Mouse (Mus musculus): ENCODE measurements around the gene Erich4.

Gene Erich4

GRCm38 (mm10) chr7:25623857-25624370 lies 8.2 kb upstream of the Erich4 start:
- no peak for DNase-seq (ENCODE audit: low spot score in 2 of 2)

DNA sequence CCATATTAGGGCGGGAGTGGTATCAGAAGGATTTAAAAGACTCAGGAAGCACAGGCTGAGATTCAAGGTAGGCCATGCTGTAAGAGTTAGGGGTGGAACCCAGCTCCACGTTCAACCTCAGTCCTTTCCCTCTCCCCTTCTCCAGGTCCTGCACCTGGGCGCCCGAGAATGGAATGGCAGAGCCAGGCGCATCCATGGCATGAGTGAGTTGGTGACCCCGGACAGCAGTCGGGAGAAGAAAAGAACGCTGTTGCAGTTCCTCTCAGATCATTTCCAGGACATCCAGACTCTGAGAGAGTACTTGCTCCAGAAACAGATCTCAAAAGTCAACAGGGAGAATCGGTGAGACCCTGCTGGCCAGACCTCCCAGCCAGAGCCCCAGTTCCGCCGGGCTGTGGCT lies 5.1 kb upstream of the Erich4 start:
- DNase-seq (ENCODE audit: low spot score in 2 of 2) = no peak

- DNase-seq (ENCODE audit: low spot score in 2 of 2) = peak in 1 of 2 experiments; percentile 52
Observed at GRCm38 (mm10) chr7:25620101-25620500, 4.4 kb upstream of the Erich4 start.

GRCm38 (mm10) chr7:25619722-25619991 lies 4.0 kb upstream of the Erich4 start:
- peak in 1 of 2 experiments; percentile 50 for DNase-seq (ENCODE audit: low spot score in 2 of 2)

DNA sequence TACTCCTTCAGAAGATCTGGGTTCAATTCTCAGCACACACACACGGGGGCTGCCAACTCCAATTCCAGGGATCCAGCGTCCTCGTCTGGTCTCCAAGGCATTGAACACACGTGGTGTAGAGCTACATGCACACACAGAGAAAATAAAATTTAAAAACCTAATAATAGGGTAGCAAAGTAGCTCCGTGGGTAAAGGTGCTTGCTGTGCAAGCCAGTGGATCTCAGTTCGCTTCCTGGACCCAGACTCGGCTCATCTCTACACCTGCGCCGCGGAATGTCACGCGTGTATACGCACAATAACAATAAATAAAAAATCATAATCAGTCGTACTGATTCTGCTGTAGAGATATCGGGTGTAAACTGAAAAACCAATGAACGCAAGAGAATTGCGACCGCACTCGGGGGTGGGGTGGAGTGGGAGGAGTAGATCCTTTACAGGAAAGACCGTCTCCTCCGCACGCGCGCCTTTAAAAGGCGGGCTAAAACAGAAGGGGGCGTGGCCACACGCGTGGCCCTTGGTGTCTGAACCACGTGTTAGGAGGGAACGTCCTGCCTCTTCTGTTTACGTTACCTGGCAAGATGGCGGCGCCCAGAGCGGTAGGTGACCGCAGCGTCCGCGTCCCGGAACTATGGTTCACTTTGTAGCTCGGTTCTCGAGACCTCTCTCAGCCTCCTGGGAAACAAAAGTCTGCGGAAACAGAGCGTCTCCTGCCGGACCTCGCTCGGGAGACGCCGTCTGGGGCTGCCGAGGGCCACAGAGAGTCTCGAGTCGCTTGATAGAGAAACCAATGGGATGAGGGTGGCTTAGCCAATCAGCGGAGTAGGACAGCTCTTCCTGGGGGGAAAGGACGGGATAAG lies 3.4 kb upstream of the Erich4 start, which contains the start of gene Dmac2:
Gene Dmac2 (plus strand): TSS at position 550 of the 857 bp plus-strand sequence.
- peak; percentile 91 to 94 for DNase-seq (ENCODE audit: low spot score in 2 of 2)

GRCm38 (mm10) chr7:25617376-25618160 lies 1.9 kb upstream of the Erich4 start:
- DNase-seq (ENCODE audit: low spot score in 2 of 2) = peak in 1 of 2 experiments; percentile 7

DNA sequence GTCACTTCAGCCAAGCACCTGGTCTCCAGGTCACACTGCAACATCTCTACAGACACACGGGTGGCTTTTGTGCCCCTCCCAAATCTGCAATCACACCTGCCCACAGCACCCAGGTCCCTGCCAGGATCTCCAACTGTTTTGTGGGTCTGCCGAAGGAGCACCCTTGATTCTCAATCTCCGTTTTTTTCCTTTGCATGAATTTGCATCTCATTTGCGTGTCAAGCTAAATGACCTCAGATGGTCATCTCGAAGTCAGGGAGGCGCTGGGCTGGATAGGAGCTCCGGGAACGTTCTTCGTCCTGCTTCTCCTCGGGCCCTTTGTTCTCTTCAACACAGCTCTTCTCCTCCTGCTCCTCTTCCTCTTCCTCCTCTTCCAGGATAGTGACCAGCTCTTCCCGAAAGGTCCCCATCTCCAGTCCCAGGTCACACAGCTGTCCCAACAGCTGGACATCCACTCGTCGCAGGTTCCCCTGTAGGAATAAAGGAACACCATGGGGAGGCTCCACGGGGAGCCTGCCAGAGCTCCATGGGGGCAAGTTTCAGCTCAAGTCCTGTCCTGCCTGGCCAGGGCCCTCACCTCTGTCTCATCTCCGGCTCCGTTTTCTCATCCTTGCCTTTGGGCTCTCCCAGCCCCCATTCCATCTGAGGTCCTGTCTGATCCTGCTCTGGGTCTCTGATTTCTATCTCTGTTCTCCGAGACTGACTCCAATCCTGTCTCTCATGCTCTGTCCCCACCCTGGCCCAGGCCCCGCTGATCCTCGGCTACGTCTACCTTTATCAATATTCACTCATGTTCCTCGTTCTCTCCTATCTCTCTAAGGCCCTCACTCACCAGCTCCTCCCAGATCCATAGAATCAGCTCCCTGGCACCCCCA lies 624 bp downstream of the Erich4 start:
- peak in 1 of 2 experiments; percentile 9 for DNase-seq (ENCODE audit: low spot score in 2 of 2)

DNA sequence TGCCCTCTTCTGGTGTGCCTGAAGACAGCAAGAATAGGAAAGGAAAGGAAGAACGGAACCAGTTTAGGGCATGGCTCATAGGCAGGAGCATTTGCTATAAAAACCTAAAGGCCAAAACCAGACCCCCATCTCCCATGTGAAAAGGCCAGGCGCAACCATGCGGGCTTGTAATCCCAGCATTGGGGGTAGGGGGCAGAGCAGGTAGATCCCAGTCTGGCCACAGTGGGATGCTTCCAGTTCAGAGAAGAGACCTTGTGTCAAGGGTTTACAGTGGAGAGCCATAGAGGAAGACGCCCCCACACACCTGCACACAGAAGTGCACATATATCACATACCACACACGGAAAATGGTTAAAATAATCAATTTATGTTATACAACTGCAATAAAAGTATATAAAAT lies 1.6 kb downstream of the Erich4 start:
- DNase-seq (ENCODE audit: low spot score in 2 of 2) = peak in 1 of 2 experiments; percentile 9

DNA sequence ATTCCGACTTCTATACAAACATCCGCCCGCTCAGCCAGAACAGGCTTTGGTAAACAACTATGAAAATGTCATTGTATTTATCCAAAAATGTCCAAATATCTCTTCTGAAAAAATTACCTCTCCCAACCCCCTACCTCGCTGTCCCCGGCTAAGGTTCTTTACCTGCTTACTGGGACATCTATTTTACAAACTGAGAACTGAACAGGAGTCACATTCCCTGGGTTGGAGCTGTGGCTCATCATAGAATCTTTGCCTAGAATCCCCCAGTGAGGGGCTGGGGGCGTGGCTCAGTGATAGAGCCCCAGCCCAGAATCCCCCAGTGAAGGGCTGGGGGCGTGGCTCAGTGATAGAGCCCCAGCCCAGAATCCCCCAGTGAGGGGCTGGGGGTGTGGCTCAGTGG lies 4.2 kb downstream of the Erich4 start:
- DNase-seq (ENCODE audit: low spot score in 2 of 2) = peak in 1 of 2 experiments; percentile 7

GRCm38 (mm10) chr7:25610056-25610455 lies 5.6 kb downstream of the Erich4 start:
- DNase-seq (ENCODE audit: low spot score in 2 of 2) = peak in 1 of 2 experiments; percentile 7

DNA sequence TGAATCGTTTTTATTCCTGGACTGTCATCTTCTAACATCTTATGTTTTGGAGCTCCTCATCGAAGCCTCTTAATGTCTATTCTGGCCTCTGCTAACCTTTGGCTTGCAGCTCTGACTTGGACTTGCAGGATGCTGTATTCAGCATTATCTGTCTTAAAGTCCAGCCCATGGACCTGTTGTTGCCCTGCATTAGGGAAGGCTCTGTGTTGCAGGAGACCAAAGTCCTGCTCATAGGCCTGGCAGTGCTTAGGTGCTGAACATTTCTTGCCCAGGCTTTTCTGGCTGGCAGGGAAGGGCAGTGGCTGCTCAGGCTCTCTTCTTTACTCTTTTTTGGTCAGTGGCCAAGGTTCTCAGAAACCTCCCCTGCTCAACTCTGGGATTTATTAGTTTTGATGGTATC lies 8.5 kb downstream of the Erich4 start:
- DNase-seq (ENCODE audit: low spot score in 2 of 2) = peak in 1 of 2 experiments; percentile 9

- DNase-seq (ENCODE audit: low spot score in 2 of 2) = peak; percentile 12 to 57
Observed at GRCm38 (mm10) chr7:25606625-25607063, 9.0 kb downstream of the Erich4 start.

GRCm38 (mm10) chr7:25601346-25601745 lies 14.3 kb downstream of the Erich4 start:
- DNase-seq (ENCODE audit: low spot score in 2 of 2) = peak in 1 of 2 experiments; percentile 9

GRCm38 (mm10) chr7:25600666-25601065 lies 15.0 kb downstream of the Erich4 start:
- peak in 1 of 2 experiments; percentile 8 for DNase-seq (ENCODE audit: low spot score in 2 of 2)

DNA sequence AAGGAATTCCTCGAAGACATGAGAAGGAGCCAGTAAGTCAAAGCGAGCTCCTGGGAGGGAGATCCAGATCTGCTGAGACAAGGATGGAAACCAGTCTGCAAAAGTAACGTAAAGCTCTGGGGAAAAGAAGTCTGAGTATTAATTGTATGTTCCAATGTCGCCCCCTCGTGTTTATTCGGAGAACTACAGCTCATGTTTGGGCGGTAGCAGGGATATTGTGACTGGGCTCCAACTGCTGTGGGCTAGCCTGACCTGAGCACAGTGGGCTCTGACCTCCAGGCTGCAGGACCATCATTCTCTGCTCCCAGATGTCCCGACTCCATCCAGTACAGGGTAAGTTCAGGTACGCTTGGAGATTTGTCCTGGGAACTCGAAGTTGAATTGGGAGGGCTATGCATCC lies 16.0 kb downstream of the Erich4 start:
- DNase-seq (ENCODE audit: low spot score in 2 of 2) = peak; percentile 76 to 90

GRCm38 (mm10) chr7:25593859-25594258 lies 21.8 kb downstream of the Erich4 start:
- DNase-seq (ENCODE audit: low spot score in 2 of 2) = no peak

- peak in 1 of 2 experiments; percentile 49 for DNase-seq (ENCODE audit: low spot score in 2 of 2)
Observed at GRCm38 (mm10) chr7:25591226-25591625, 24.5 kb downstream of the Erich4 start.

DNA sequence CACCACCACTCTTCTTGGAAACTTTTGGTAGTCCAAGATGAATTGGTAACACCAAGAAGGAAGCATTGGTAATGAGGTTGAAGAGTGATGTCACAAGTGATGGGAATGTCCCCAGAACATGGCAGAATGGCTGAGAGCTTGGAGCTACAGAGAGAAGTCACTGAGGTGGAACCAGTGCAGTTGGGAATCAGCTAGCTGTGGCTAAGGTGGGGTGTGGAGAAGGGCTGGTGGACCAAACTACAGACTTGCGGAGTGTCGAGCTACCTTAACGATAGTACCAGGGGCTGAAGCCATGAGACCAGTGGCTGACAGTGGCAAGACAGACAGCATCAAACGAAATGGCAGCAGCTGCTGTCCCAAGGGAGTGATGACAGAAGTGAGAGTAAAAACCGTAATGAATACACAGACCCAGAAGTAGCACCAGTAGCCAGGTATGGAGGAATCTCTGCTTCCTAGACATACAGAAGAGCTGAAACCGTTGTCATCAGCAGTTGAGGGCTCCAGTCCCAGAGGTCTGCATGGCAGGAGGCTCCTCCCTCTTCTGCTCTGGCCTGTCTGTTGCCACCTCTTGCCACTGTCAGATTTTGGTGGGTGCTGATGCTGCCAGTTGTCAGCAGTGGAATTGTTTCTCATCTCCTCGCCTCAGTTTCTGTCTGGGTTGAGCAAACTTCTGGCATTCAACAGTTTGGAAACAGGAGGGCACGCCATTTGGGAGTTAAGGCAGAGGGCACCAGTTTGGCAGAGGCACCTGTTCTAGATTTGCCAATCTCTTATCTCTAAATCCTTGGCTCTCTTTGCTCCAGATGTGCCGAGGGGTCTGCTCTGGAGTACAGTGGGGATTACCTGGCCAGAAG lies 30.1 kb downstream of the Erich4 start:
- DNase-seq (ENCODE audit: low spot score in 2 of 2) = no peak

DNA sequence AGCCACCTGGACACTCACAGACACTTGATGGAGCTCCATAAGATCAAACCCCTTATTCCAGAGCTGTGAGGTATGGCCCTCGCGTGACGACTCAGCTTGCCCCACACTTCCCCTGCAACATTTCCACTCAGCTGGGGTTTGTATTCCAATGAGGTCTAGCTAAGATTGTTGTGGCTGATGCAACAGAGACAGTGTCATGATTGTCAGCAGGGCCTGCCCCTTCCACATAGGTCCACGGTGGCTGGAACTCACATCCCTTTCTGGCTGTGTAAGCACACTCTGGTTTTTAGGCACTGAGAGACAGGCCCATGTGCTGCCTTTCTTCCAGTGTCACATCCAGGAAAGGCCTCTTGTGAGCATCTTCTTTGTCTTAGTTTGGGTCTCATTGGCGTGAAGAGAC lies 31.0 kb downstream of the Erich4 start:
- DNase-seq (ENCODE audit: low spot score in 2 of 2) = no peak

- DNase-seq (ENCODE audit: low spot score in 2 of 2) = no peak
Observed at GRCm38 (mm10) chr7:25582301-25582810, 33.3 kb downstream of the Erich4 start.

Measured in spleen, postnatal 4 days (tissue).